Mouse (Mus musculus): ENCODE measurements around the gene Atp8a2.
"Not testable (repeated sequence)": the region's sequence is repeated elsewhere in the genome, so short reads cannot be mapped to it uniquely, and the experiment has no call there.

The Atp8a2 gene

GRCm38 (mm10) chr14:59759196-59759839 lies 437.7 kb downstream of the Atp8a2 start:
- no peak for DNase-seq

GRCm38 (mm10) chr14:59752401-59752800 lies 444.6 kb downstream of the Atp8a2 start:
- DNase-seq, result no peak

- DNase-seq, result no peak
Measured at GRCm38 (mm10) chr14:59750005-59750404, 447.0 kb downstream of the Atp8a2 start.

GRCm38 (mm10) chr14:59745676-59746075 lies 451.3 kb downstream of the Atp8a2 start:
- DNase-seq, result no peak

- DNase-seq, result no peak
Measured at GRCm38 (mm10) chr14:59741752-59742151, 455.2 kb downstream of the Atp8a2 start.

- no peak for DNase-seq
Measured at GRCm38 (mm10) chr14:59739446-59739845, 457.5 kb downstream of the Atp8a2 start.

GRCm38 (mm10) chr14:59737734-59738294 lies 459.2 kb downstream of the Atp8a2 start:
- DNase-seq, result no peak

GRCm38 (mm10) chr14:59736861-59737700 lies 459.9 kb downstream of the Atp8a2 start:
- no peak for DNase-seq

- no peak for DNase-seq
Measured at GRCm38 (mm10) chr14:59730043-59730390, 467.0 kb downstream of the Atp8a2 start.

GRCm38 (mm10) chr14:59729298-59730042 lies 467.5 kb downstream of the Atp8a2 start:
- DNase-seq, result no peak

GRCm38 (mm10) chr14:59727016-59727415 lies 470.0 kb downstream of the Atp8a2 start:
- no peak for DNase-seq

GRCm38 (mm10) chr14:59723163-59723562 lies 473.8 kb downstream of the Atp8a2 start:
- DNase-seq, result no peak

- DNase-seq, result peak; percentile 35
Measured at GRCm38 (mm10) chr14:59721957-59722356, 475.0 kb downstream of the Atp8a2 start.

- no peak for DNase-seq
Measured at GRCm38 (mm10) chr14:59721356-59721755, 475.6 kb downstream of the Atp8a2 start.

- DNase-seq, result no peak
Measured at GRCm38 (mm10) chr14:59720386-59720785, 476.6 kb downstream of the Atp8a2 start.

GRCm38 (mm10) chr14:59716443-59717085 lies 480.4 kb downstream of the Atp8a2 start:
- not testable (repeated sequence) for DNase-seq

GRCm38 (mm10) chr14:59715695-59716442 lies 481.1 kb downstream of the Atp8a2 start:
- peak; percentile 23 for DNase-seq

GRCm38 (mm10) chr14:59709505-59710335 lies 487.3 kb downstream of the Atp8a2 start:
- DNase-seq, result no peak

GRCm38 (mm10) chr14:59708009-59708408 lies 489.0 kb downstream of the Atp8a2 start:
- DNase-seq, result no peak

- DNase-seq, result no peak
Measured at GRCm38 (mm10) chr14:59705326-59706058, 491.5 kb downstream of the Atp8a2 start.
